Mouse (Mus musculus): ENCODE results near the gene Rai1.

Rai1 gene

GRCm38 (mm10) chr11:60164450-60164849 lies 59.6 kb downstream of the Rai1 start:
- no peak for DNase-seq

GRCm38 (mm10) chr11:60165076-60165475 lies 60.3 kb downstream of the Rai1 start:
- no peak for DNase-seq

GRCm38 (mm10) chr11:60168780-60169179 lies 64.0 kb downstream of the Rai1 start:
- no peak for DNase-seq

- DNase-seq, result no peak
These were observed 67.3 kb downstream of the Rai1 start for GRCm38 (mm10) chr11:60172074-60172473.

GRCm38 (mm10) chr11:60173606-60174184 lies 68.9 kb downstream of the Rai1 start:
- DNase-seq, result no peak

GRCm38 (mm10) chr11:60175371-60176181 lies 70.8 kb downstream of the Rai1 start:
- peak; percentile 81 for DNase-seq

GRCm38 (mm10) chr11:60176182-60176974 lies 71.6 kb downstream of the Rai1 start:
- DNase-seq, result peak; percentile 80

- DNase-seq, result peak; percentile 63
These were observed 72.3 kb downstream of the Rai1 start for GRCm38 (mm10) chr11:60176975-60177657.

GRCm38 (mm10) chr11:60178005-60178404 lies 73.2 kb downstream of the Rai1 start:
- DNase-seq, result no peak

- peak; percentile 58 for DNase-seq
These were observed 73.7 kb downstream of the Rai1 start for GRCm38 (mm10) chr11:60178506-60178905.

GRCm38 (mm10) chr11:60182116-60182670 lies 77.4 kb downstream of the Rai1 start:
- no peak for DNase-seq

- no peak for DNase-seq
These were observed 77.9 kb downstream of the Rai1 start for GRCm38 (mm10) chr11:60182741-60183140.

GRCm38 (mm10) chr11:60184346-60185325 lies 79.8 kb downstream of the Rai1 start:
- DNase-seq, result no peak

GRCm38 (mm10) chr11:60185396-60186231 lies 80.8 kb downstream of the Rai1 start:
- DNase-seq, result peak; percentile 55

GRCm38 (mm10) chr11:60187070-60187469 lies 82.3 kb downstream of the Rai1 start:
- DNase-seq, result no peak

GRCm38 (mm10) chr11:60188275-60188853 lies 83.6 kb downstream of the Rai1 start:
- no peak for DNase-seq

- no peak for DNase-seq
These were observed 84.8 kb downstream of the Rai1 start for GRCm38 (mm10) chr11:60189501-60190040.

GRCm38 (mm10) chr11:60190055-60190641 lies 85.3 kb downstream of the Rai1 start:
- no peak for DNase-seq

- no peak for DNase-seq
These were observed 87.7 kb downstream of the Rai1 start for GRCm38 (mm10) chr11:60192534-60192933.
